Mouse (Mus musculus) cerebellum, adult 2 months (tissue): ENCODE measurements at regions not wholly inside any gene's neighbourhood (a gene's known extent, or its start where the extent isn't known, plus 50 kb on each side); places are given as distances from the start of the nearest gene placed in this dataset.

ENCODE experiments used
- CTCF ChIP-seq: fragments of 200-500 bp; IDR thresholded peaks from 2 replicates; pipeline ENCODE4 v1.5.1; 2011; ENCODE audit warnings: low read depth, mild to moderate bottlenecking, control low read depth, low read length, moderate library complexity, borderline replicate concordance; ENCODE audit not compliant: insufficient read depth
- POLR2A ChIP-seq: fragments of 200-500 bp; IDR thresholded peaks from 2 replicates; pipeline ENCODE4 v1.6.1; 2011; ENCODE audit warnings: low read length, control low read depth, borderline replicate concordance; ENCODE audit not compliant: insufficient read depth

- TF ChIP-seq POLR2A (no peak), CTCF (no peak)
Measured at GRCm38 (mm10) chr15:61309452-61310165, 386.8 kb upstream of the A1bg start.
